Mouse (Mus musculus) olfactory bulb, adult 2 months (tissue): ENCODE data around the gene Pbld1.

ENCODE experiments used
- CTCF ChIP-seq: fragments of 200-500 bp; IDR thresholded peaks from 2 replicates; pipeline ENCODE4 v1.5.1; 2012; ENCODE audit warnings: low read depth, mild to moderate bottlenecking, low read length, moderate library complexity; ENCODE audit not compliant: insufficient read depth
- POLR2A ChIP-seq: fragments of 200-500 bp; IDR thresholded peaks from 2 replicates; pipeline ENCODE4 v1.6.1; 2012; ENCODE audit warnings: mild to moderate bottlenecking, low read depth, low read length, moderate library complexity; ENCODE audit not compliant: insufficient read depth

DNA sequence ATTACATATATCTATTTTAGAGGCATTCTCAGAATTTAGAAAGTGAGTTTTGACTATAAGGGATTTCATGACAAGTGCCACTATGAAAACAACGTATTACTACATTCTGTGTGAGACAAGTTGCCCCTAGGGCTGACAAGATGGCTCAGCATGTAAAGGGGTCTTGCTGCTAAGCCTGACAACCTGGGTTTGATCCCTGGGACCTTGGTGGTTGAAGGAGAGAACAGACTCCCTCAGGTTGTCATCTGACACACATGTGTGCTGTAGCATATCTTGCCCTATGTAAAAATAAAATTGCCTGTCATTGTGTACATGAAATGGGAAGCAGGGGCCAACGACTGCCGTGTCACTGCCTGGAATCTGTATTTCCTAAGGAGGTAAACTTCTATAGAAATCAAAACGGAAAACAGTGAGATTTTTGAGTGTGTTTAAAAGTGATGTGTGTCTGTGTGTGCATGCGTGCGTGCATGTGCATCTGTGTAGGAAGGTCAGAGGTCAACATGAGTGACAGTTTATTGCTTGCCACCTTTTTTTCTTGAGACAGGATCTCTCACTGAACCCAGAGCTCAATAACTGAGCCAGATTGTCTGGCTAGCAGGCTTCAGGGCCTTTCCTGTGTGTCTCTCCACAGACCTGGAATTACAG, 53.9 kb downstream of the Pbld1 start:
- TF ChIP-seq CTCF (no peak), POLR2A (no peak)
